Mouse (Mus musculus): ENCODE measurements at regions not wholly inside any gene's neighbourhood (a gene's known extent, or its start where the extent isn't known, plus 50 kb on each side); places are given as distances from the start of the nearest gene placed in this dataset.

- no peak for DNase-seq
These were observed 115.4 kb upstream of the Prmt6 start for GRCm38 (mm10) chr3:110366151-110366550.

GRCm38 (mm10) chr3:110361900-110362299, 111.1 kb upstream of the Prmt6 start:
- DNase-seq = peak in 1 of 2 experiments; percentile 15

DNA sequence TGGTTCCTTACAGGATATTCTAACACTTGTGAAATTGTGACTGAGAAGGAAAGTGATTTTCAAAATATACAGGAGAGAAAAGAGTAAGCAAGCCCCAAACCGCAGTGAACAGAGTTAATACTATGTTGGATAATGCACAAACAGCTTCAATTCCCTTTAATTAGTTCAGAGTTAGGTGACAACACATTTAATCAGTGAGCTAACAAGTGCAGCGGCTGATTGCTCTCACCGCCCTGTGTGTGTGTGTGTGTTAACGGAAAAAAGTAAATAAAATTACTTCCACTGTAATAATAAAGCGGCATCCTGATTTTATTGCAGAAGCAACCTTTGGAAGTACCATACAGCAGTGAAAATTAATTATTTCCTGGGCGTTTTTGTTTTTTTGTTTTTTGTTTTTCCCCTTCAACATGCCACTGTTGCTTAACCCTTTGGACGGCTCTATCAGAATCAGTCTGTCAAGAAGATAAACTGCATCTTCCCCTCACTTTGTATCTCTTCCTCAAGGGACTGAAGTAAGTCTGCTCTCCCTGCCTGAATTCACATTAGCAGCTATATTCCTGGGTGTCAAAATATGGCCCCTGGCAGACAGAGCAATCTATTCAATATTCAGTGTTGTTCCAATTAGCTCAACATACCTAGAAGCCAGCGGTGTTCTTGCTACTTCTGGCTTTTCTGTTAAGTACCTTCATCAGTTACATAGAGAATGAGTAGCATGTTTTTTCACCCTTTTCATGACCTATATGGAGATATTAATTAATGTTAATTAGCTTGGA, 106.2 kb upstream of the Prmt6 start:
- DNase-seq = no peak

DNA sequence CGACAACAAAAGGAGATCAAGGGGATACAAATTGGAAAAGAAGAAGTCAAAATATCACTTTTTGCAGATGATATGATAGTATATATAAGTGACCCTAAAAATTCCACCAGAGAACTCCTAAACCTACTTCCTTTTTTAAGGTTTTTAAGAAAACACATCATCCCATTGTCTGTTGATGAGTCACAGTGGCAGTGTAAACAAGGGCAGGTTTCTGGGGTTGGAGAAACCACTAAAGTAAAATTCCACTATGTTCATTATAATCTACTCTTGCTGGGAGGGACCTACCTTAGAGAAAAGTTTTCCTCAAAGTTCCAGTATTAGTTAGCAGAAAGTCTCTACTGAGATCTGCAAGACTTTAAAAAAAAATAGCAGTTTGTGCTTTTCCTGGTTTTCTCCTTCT, 102.9 kb upstream of the Prmt6 start:
- DNase-seq = no peak

DNA sequence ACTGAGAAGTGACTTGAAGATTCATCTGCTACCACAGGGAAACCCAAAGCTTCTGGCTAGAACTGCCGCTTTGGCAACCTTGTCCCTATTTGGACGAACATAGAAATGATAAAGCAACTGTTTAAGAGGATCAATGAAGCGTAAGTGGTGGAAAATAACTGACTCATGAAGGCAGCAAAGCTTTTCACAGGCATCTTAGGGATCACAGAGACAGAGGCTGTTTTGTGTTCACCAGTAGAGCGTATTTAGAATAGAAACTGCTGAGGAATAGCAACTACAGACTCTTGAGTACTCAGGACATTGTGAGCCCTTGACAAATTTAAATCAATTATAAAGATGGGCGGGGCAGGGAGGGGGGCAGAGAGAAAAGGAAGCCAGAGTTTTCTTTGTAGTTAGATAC, 99.3 kb upstream of the Prmt6 start:
- no peak for DNase-seq

DNA sequence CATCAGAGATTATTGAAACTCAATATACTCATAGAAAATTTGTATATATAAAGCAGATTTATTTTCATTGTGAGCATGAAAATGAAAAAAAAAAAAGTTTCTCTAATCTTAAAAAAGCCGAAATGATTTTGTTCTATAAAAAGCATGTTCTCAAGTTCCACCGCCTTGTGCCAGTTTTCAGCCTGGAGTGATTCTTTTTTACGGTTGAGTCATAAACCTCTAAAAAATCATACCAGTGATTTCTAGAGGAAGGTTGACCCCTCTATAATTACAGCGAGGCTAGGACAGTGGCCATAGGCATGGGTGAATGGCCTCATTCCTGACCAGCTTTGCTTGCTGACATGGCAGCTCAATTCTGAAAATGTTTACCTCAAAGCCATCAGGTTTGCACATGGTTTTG, 98.6 kb upstream of the Prmt6 start:
- DNase-seq = no peak

DNA sequence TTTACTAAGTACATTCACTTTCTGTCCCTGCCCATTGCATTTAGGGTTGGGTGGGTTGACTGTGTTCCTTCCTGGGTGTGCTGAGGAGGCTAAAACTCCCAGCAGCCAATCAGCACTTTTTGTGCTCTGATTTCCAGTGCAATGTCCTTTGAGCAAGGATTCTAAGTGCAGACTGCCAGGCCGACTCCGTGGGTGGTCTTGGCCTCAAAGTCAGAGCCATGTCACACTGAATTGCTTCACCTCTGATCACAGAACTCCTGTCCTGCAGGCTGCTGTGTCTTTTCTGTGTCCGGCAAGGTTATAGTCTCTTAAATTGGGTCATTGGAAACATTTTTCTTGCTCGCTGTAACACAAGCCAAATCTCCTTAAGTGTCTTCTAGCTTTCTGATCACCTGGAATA, 94.0 kb upstream of the Prmt6 start:
- DNase-seq = no peak

- DNase-seq = no peak
These were observed 89.3 kb upstream of the Prmt6 start for GRCm38 (mm10) chr3:110340067-110340466.

GRCm38 (mm10) chr3:110339026-110339606, 88.3 kb upstream of the Prmt6 start:
- DNase-seq = no peak

- no peak for DNase-seq
These were observed 78.4 kb upstream of the Prmt6 start for GRCm38 (mm10) chr3:110329175-110329574.

GRCm38 (mm10) chr3:110310270-110310669, 59.5 kb upstream of the Prmt6 start:
- no peak for DNase-seq

DNA sequence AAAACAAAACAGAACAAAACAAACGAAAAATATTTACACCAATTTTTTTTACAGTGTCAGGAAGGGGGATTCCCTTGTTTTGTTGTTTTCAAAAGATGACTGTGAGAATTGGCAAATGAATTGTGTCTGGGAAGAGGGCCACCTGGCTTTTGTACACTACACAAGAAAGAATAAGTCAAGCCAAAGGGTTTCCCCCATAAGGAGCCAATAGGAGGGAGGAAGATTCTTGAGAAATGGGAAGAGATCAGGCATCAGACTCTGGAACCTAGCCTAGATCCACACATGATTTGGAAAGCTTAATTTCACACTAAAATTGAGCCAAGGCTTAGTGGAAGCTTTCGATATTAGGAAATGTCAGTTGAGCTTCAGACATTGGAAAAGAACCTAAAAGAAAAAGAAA, 52.4 kb upstream of the Prmt6 start:
- no peak for DNase-seq
